Mouse (Mus musculus): ENCODE results near the gene Ddx19b.

- TF ChIP-seq CTCF (IDR thresholded peaks at IDR 0.05; ENCODE audit: insufficient read depth, low read depth, low read length) (no peak), POLR2A (IDR thresholded peaks at IDR 0.05; ENCODE audit: insufficient read depth, low read depth, low read length) (no peak)
Measured at GRCm38 (mm10) chr8:110956619-110957450, 74.7 kb downstream of the Ddx19b start.
